Mouse (Mus musculus) c-Kit-positive CD71-negative TER-119-negative erythroid progenitor cells, embryonic 14.5 days (primary cell): Measurements from ENCODE around the gene Lyg1.
"Not testable (repeated sequence)": the region's sequence is repeated elsewhere in the genome, so short reads cannot be mapped to it uniquely, and the experiment has no call there.

Experiments
- DNase-seq: peaks from one replicate; pipeline ENCODE4 v3.0.0-alpha.2; 2013; ENCODE audit warnings: low read depth

Lyg1 gene

DNA sequence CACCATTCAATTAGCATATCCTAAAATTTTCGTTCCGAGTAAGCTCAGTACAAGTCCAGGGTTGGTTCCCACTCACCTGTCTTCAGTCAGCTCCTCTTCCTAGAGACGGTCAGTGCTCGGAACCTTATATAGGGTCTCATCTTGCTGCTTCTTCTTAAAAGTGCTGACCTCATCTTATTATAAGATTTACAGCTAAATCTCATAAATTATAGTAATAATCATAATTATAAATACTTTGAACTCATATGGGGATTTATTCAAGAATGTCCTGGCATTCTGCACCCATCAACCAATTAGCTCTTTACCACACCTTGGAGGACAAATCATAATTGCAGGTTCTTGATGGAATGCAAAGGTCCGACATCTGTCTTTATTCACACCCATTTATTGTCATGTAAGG, at the start of gene Lyg1:
TSS of gene Lyg1 (minus strand) at position 101 of the 400 bp plus-strand sequence.
- no peak for DNase-seq

DNA sequence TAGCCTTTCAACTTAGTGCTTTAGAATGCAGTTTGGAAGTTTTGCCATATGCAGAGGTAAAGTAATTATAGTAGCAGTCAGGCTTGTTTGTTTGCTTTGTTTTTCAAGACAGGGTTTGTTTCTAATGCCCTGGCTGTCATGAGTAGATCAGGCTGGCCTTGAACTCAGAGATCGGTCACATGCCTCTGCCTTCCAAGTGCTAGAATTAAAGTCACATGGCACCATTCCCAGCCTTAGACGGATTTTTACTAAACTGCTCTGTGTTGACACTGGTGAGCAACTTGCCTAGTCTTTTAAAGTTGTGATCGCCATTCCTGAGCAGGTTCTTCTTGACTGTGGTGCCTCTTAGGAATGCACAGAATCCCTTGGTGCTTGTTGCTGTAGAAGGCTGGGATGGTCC, 49.2 kb upstream of the Lyg1 start:
- DNase-seq: no peak

DNA sequence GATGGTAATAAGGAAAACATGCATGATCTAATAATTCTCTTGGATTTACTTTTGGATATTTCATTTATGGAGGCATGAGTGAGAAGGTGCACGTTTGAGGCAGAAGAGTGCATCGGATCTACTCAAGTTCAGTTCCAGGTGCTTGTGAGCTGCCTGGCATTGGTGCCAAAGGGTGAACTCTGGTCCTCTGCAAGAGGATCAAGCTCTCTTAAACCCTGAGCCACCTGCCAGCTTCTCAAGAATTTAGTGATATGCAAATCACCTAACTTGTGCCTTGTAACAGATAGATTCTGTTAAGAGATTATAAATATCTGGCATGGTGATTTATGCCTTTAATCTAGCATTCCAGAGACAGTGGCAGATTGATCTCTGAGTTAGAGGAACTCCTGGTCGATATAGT, 45.5 kb upstream of the Lyg1 start:
- no peak for DNase-seq

DNA sequence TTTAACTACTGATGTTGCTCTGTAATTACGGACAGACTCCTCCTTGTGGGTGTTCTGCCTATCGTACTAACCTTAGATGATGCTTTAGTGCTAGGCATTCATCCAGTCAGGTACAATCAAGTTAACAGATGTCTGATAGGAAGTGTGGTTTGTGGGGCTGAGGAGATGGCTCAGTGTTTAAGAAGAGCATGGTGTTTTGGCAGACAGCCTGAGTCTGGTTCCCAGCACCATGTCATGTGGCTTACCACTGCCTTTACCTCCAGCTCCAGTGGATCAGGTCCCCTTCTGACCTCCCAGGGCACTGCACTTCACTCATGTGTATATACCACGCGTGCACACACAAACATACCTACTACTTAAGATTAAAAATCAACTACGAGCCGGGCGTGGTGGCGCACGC, 44.4 kb upstream of the Lyg1 start:
- no peak for DNase-seq

DNA sequence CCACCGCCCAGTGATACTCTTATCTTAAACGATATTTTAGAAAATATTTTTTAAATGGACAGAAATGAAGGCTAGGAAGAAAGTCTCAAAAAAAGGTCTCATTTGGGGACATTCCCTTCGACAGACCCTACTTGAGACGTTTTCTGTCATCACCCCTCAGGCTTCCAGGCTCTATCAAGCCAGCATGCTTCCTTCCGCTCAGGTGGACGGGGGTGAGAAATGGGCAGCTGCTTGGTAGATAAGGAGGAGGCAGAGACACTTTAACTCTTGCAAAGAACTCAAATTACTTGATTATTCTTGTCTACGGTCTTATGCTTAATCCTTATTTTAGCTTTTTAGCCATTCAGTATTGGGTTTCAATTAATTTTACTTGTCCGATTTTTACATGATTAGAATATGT, 43.3 kb upstream of the Lyg1 start:
- DNase-seq: no peak

DNA sequence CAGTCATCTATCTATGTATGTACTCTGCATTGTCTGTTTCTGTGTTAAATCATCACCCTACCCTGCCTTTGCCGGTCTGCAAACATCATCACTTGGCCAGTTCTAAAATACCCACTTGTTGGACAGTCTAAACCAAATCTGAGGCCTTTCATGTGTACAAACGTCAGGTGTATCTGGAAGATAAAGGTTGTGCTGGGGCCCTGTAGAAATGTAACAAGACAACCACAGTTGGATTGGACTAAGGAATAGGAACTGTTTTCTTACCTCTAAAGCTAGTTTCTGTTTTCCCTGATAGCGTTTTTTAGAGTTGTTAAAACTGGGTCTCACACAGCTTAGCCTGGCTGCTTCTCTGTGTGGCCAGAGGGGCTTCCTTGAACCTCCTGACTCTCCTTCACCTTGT, 42.0 kb upstream of the Lyg1 start:
- no peak for DNase-seq

DNA sequence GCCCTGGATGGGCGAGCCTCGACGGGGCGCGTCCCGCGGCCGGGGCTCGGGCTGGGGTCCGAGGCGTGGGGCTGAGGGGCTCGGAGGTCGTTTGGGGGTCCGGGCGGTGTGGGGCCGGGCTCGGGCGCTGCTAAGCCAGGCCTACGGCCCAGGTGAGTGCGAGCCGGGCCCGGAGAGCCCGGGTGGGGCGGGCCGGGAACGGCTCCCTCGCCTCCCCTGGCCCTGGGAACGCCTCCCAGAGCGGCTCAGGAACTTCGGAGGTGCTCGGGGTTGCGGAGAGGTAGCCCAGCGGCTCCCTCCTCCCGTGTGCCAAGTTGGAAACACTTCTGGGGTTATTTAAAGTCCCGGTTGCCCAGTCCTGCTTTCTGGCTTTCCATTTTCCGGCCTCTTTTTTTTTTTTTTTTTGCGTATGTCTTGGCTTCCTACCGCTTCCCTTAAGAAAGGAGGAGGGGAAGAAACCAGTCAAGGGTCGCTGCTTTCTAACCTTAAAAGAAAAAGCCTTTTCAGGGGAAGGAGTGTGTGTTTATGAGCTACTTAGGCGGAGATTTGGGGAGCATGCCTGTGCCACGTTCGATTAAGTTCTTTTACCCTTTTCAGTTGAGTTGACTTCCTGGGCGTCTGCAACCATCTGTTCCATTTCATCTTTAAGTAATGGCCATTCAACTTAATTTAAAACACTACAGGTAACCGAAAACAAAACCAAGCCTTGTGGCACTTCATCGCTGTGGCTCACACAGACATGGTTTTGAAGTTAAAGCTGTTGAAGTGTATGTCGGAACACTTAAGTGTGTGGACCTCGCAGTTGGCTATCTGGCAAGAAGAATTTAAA, 41.0 kb upstream of the Lyg1 start:
- no peak for DNase-seq

DNA sequence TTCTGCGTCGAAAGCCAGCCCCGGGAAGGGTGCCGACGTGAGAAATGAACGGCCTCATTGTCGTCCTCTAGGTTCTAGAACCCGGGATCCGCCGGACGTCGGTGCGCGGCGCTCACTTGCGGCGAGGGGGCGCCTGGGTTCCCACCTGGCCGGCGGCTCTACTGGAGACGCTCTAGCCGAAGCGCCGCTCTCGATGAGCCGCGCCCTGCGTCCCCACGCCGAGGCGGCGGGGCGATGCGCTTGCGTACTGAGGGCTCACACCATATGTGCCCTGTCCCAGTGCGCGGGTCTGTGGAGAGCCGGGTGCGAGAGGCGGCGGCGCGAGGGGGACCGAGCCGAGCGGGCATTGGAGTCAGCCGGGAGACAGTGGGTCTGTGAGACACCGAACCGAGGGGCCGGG, 40.3 kb upstream of the Lyg1 start, which contains the start of the genes Txndc9 and Eif5b:
TSS of gene Txndc9 (minus strand) at position 27 of the 400 bp plus-strand sequence.
TSS of gene Eif5b (plus strand) at position 144 of the 400 bp plus-strand sequence.
- peak; percentile 91 for DNase-seq

DNA sequence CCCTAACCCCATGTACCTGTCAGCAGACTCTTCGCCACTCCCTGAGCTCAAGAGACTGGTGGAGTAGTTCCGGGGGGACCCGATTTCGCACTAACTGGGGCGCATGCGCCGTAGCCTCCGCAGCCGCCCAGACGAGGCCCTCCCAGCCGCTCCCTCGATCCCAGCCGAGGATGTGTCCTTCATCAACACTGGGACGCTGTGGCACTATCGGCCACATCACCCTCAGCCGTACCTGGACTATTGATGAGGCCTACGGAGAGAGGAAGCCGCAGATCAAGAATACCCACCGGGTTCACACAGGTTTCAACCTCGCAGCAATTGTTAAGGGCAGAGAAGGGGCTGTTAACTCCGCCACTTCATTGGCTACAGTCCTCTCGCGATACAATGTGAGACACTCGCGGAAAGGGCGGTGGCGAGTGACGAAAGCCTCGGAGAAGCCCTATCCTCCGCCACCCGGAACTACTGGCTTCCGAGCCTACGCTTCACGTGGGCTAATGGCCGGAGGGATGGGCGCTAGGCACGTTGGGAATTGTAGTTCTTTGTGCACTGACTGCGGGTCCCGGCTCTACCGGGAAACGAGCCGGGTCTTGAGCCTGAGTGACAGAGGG, 39.4 kb upstream of the Lyg1 start:
- peak; percentile 98 for DNase-seq

DNA sequence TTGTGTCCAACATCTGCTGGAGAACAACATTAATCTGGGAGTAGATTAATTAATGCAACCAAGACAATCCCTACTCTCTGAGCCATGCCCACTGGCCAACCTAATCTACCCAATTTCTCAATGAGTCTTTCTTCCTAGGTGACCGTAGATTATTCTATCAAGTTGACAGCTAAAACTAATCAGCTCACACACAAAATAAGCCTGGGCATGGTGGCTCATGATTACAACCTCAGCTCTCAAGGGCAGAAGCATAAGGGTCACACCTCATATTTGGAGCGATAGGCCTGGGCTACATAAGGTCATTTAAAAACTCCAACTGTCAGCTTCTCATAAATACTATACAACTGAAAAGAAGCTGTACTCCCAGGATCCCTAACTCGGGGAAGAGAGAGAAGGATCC, 38.7 kb upstream of the Lyg1 start:
- no peak for DNase-seq

DNA sequence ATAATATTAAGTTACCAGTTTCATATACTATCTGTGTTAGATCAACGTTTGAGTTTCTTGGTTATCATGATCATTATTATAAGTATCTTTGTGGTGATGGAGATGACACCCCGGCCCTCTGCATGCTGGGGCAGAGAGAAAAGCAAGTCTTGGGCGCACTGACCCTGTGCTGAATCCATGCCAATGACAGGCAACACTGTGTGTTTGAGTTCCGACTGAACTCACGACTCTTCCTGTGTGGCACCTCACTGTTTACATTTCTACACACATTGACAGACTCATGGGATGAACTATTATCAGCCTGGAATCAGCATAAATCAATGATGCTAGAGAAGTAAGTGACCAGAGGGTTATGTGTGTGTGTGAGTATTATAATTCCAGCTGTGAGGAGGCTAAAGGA, 30.3 kb upstream of the Lyg1 start:
- no peak for DNase-seq

DNA sequence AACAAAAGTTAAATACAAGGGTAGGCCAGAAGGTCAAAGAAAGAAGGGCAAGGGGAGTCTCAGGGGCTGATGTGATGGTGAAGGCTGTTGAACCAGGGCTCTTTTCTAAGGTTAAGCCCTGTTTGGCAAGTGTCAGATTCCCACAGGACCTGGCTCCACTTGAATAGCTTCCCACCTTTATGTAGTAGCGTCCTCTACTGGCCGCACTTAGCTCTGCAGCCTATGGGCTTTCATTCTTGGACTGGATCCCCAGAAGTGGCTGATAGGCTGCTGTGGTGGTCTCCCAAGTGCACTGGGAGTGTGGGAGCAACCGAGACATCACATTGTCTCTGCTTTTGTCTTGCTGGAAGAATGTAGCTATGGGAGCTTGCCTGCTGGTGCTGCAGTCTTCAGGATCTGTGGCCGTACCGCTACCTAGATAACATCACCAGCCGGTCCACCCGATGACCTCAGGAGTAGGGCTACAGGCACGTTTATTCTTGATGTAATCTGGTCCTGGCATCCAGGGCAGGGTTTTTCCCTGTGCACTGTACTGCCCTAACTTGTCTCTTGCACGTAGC, 28.3 kb upstream of the Lyg1 start:
- DNase-seq: no peak

DNA sequence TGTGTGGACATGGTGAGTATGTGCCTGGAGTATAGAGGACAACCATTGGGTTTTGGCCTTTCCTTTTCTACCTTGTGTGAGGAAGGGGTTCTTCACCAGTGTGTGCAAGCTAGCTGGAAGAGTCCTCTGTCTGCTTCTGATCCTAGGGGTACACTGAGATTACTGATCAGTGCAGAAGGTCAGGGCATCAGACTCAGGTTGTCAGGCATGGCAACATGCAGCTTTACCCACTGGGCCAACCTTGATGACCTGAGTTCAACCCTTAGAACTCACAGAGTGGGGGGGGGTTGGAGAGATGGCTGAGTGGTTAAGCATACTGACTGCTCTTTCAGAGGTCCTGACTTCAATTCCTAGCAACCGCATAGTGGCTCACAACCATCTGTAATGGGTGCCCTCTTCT, 26.8 kb upstream of the Lyg1 start:
- no peak for DNase-seq

DNA sequence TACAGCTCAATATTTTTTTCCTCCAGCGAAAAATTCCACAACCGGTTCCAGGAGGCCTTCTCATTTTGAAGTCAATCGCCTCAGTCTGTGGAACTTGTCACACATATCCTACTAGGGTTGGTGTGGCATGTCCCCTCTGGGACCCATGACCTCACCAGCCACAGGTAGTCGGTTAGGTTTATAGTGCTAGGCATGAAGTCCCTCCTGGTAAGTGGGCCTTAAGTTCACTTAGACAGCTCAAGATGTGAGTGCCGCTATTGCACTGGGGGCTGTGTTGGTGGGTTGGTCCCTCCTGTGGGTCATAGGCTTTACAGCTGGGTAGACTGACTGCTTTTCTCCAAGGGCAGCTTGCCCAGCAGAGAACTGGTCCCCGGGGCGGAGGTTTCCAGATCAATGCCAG, 19.7 kb upstream of the Lyg1 start:
- no peak for DNase-seq

DNA sequence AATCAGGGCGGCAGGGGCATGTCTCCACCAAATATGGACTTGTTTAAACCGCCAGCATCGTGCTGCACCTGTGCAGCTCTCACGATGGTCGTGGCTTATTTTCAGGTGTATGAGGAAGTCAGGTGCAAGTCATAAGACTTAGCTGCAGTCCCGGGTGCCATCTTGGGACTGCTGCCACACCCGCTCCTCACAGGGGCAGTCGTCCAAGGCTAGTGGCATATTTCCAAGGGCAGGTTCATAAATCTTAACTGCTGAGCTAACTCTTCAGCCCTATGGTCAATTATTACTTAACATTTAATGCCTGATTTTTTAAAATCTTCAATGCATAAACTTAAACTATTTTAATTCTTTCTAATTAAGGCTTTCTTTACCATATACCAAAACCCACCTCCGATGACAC, 19.1 kb upstream of the Lyg1 start:
- not testable (repeated sequence) for DNase-seq

DNA sequence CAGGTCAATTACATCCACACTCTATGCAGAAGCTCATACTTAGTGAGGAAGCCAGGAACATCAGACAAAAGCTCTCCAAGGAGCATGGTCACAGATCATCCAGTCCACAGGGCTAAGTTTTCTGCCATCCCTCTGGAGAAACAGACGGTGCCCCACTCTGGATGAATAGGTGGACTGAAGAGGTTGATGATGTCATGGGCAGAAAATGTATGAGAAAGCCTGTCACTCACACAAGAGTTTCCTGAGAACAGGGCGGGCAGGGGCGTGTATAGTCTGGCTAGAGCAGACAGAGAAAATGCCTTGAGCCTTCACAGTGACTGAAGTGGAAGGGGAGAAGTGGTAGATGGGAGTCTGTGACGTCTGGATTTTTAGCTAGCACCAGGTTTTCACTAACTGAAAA, 14.0 kb upstream of the Lyg1 start:
- DNase-seq: no peak

DNA sequence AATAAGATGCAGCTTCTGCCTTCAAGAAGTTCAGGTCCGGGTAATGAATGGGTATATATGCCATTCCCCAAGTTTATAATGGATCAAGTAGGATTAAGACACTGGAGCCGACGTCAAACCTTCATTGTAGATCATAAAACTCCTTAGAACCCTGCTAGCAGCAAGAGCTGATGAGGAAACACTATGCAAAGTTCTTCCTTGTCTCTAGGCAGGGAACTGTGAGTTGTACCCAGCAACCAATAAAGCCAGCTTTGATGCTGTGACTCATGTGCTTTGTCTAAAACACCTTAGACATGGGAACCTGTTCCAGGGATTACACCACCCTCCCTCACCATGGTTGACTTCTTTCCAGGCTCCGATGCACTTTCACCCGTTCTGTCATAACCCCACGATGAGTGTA, 11.2 kb upstream of the Lyg1 start:
- DNase-seq: no peak

DNA sequence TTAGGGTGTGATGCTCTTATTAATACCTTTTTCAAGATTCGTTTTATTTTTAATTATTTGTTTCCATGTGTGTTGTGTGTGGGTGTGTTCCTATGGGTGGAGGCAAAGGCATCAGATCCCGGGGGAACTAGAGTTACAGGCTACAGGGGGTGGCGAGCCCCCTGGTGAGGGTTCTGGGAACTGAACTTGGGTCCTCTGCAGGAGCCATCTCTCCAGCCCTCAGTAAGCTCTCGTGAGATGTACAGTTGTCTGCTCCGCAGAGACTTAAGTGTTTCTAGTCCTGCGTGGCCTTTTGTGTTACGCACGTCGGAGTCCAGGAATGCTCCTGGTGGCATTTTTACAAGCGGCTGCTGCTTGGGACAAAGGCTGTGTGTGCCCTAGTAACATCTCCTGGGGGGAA, 8.0 kb upstream of the Lyg1 start:
- DNase-seq: no peak

DNA sequence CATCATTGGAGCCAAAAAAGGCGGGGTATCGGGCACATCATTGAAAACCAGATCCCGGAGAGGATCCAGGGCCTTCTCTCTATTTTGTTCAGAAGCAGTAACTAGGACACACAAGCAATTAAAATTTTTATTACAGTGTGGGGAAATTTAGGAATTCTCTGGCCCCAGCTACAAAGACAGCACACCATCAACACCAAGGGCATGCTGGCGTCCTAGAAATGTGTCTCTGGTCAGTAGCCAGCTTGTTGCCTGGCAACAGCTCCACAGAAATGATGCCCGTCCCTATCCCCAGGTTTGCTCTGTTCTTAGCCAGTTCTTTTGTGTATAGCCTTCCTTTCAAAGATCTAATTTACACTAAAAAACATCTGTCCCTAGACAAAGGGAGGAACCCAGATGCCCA, 1.9 kb upstream of the Lyg1 start:
- no peak for DNase-seq

DNA sequence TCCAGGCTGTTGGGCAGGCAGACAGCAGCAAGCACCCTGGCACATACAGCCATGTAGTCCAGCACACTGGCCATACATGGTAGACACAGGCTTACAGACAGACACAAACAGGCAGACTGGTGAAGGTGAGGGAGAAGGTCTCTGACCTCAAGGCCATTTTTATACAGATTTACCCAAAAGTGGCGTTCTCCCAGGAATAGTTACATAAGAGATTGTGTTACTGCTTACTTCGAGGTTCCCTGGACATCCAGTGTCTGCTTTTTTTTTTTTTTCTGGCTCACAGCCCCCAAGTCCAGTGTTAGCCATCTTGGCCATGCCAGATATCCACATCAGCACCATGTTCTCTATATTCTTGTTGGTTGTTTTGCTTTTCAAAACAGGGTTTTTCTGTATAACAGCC, 957 bp upstream of the Lyg1 start:
- DNase-seq: no peak

DNA sequence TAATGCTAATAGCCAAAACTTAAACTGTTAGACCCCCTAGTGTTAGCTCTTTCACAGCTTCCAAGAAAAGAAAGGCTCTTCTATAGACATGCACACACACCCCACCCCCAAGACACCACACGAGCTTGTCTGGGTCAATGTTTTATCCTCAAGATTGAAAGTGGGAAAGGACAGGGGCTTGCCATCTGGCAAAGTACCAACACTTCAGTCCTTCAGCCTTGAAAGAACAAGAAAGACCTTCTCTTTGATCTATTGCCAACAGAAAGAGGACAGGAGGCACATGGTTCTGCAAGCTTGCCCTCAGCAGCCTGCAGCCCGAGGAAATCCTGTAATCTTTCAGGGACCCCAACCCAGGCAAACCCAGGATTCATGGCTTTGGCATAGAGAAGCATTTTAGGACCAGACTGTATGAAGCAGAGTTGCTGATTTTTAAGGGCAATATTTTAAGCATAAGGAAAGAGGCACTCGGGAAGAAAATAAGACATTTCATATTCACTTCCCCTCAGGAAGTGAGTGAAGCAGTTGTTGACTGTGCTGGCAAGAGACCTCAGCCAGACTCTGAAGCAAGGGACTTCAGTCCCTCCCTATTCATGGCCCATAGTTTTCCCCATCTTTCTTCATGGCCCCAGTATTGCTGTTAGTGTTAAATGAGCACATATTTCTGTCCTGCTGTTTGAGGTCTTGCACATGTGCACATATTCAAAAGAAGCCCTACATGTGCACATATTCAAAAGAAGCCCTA, 698 bp downstream of the Lyg1 start:
- DNase-seq: no peak

DNA sequence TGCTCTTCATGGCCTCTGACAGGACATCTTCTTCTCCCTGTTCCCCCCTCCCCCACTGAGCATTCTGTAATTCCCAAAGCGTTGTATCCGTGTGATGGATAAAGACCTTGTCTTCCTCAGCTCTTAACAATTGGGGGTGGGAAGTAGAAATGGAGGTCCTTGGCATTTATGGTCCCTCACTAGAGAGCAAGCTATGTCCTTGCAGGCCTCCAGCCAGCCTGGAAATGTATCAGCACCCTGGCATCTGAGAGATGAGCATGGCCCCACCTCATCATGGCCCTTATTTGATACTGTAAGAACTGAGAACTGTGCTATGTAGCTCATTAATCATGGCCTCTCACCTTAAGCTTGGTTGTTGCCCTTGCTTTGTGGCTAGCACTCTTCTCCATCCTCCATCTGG, 2.3 kb downstream of the Lyg1 start:
- DNase-seq: no peak

DNA sequence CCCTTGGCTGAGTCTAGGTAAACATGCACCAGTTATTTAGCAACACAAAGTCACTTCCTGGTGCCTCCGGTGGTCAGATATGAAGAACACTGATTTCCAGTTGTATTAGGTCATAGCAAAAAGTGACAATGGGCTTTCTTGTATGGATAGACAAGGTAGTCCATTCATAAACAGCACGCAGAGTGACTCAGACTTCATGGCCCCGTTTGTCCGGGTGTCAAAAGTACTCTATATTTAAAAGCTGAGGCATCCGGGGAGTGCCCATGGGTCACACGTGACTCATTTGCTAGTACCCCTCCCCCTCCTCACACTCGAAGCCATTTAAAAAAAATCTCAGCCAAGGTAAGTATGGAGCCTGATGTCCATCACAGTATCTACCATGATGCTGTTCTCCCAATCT, 2.8 kb downstream of the Lyg1 start:
- DNase-seq: no peak
